Mouse (Mus musculus) forebrain, postnatal 0 days (tissue): ENCODE data around the gene Camsap2. TPM values are rescaled to one million over a fixed set of nuclear protein-coding genes. Genes with fewer than 3 reads are reported as not detected.

Source experiments
- ATAC-seq: fragments of 200-750 bp; cut with Nextera tagmentation; 2 replicates; pipeline ENCODE4 v1.8.0; 2017; ENCODE audit warnings: mild to moderate bottlenecking, moderate library complexity
- DNase-seq: peaks from one replicate; pipeline ENCODE4 v3.0.0-alpha.2; 2015
- H3K27ac ChIP-seq: fragments of 300-500 bp; sonication (generic); 2 replicates; pipeline ENCODE4 v1.5.1; 2014; ENCODE audit warnings: low read depth, mild to moderate bottlenecking, antibody characterized with exemption, low read length, moderate library complexity, mixed read lengths
- H3K27me3 ChIP-seq: fragments of 300-500 bp; sonication (generic); 2 replicates; pipeline ENCODE4 v1.6.1; 2014; ENCODE audit warnings: mild to moderate bottlenecking, low read length, mixed read lengths; ENCODE audit not compliant: insufficient read depth
- H3K36me3 ChIP-seq: fragments of 300-500 bp; sonication (generic); 2 replicates; pipeline ENCODE4 v1.6.1; 2014; ENCODE audit warnings: mild to moderate bottlenecking, moderate library complexity; ENCODE audit not compliant: insufficient read depth
- H3K4me1 ChIP-seq: fragments of 300-500 bp; sonication (generic); 2 replicates; pipeline ENCODE4 v1.6.1; 2014; ENCODE audit warnings: antibody characterized with exemption; ENCODE audit not compliant: insufficient read depth
- H3K4me2 ChIP-seq: fragments of 300-500 bp; sonication (generic); 2 replicates; pipeline ENCODE4 v1.6.1; 2014; ENCODE audit warnings: low read depth, mild to moderate bottlenecking, moderate library complexity
- H3K4me3 ChIP-seq: fragments of 300-500 bp; sonication (generic); 2 replicates; pipeline ENCODE4 v1.5.1; 2014; ENCODE audit warnings: low read depth, low read length, mixed read lengths
- H3K9ac ChIP-seq: fragments of 300-500 bp; sonication (generic); 2 replicates; pipeline ENCODE4 v1.6.1; 2014; ENCODE audit warnings: mild to moderate bottlenecking
- H3K9me3 ChIP-seq: fragments of 300-500 bp; sonication (generic); 2 replicates; pipeline ENCODE4 v1.6.1; 2016; ENCODE audit warnings: low read length
- CTCF ChIP-seq: sonication (generic); IDR thresholded peaks from 2 replicates; pipeline ENCODE4 v1.5.1; 2016; ENCODE audit warnings: antibody characterized with exemption, control low read depth, low read depth
- WGBS: fragments of 180-500 bp; shearing (Covaris S2); extraction: QIAGEN DNeasy Blood & Tissue Kit; methylation state at CpG from one replicate; pipeline ENCODE4 v1.1.7; 2014; 5-methylcytosine and 5-hydroxymethylcytosine counted together
- polyA plus RNA-seq: library from polyadenylated mRNA; unstranded; fragments of >200 nt; fragmentation: Nextera tagmentation; extraction: Ambion mirVana; gene quantifications from 2 replicates; pipeline ENCODE4 v1.2.1, GENCODE M21; 2015
- total RNA-seq: library from RNA; depleted of rRNA; stranded (reverse); fragments of >200 nt; gene quantifications from 2 replicates; pipeline ENCODE4 v1.2.3, GENCODE M21; 2014

The Camsap2 gene
- total and polyA plus RNA-seq, 2 experiments from 2014 or later = 20.1 to 135 TPM

DNA sequence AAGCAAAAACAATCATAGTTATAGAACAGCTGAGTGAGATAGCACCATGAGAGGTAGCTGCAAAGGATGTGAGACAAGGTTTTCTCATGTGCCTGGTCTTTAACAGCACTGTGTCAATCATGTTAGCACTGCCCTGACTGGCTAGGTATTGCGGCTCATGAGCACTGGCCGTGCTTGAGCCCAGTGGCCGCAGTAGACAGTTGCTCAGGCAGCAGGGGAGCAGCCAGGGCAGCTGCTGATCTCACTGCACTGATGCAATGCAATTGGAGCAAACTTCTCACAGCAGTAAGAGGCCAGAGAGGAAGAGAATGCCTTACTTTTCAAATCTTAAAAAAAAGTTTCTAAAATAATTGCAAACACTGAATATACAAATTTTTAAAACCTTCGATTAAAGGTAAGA lies 16.5 kb downstream of the Camsap2 start:
- H3K27me3 ChIP-seq = no peaks in the 10 kb centered on the region
- H3K4me3 ChIP-seq = no peak overlapping the region
- no peak for TF ChIP-seq CTCF
- 87% methylated on average over 4 of the region's 4 CpGs for WGBS
- H3K9ac ChIP-seq = no peak overlapping the region
- DNase-seq (no peak), ATAC-seq (no peak)
- H3K36me3 ChIP-seq = peaks cover 2% of the 10 kb centered on the region; the same call in 1 of the 2 replicates
- no peaks in the 10 kb centered on the region for H3K9me3 ChIP-seq
- no peak overlapping the region for H3K4me2 ChIP-seq
- H3K4me1 ChIP-seq = peaks cover 7% of the 10 kb centered on the region
- H3K27ac ChIP-seq = no peak overlapping the region

DNA sequence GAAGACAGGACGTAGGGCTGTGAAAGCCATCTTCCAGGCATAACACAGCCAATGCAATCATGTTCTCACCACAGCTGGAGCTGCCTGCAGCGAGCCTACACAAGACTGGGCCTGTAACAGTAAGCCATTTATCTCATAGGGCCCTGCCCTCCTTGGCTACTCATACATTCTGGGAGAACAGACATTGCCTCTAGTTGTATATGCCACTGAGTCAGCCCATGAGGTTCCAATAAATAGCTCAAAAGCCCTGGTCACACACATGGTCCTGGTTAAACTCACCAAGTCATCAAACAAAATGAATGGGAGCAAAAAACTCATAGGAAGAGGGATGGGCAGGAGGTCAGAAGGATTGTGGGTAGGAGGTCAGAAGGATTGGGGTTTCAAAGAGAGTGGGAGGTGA lies 17.3 kb downstream of the Camsap2 start:
- DNase-seq (no peak), ATAC-seq (no peak)
- Histone ChIP-seq H3K9me3 (no peaks in the 10 kb centered on the region), H3K9ac (no peak overlapping the region), H3K36me3 (peaks cover 8% of the 10 kb centered on the region), H3K4me2 (no peak overlapping the region), H3K4me3 (no peak overlapping the region), H3K4me1 (peaks cover 5% of the 10 kb centered on the region; the same call in 1 of the 2 replicates), H3K27me3 (no peaks in the 10 kb centered on the region), H3K27ac (no peak overlapping the region)
- 94% methylated on average over 2 of the region's 2 CpGs for WGBS
- TF ChIP-seq CTCF = no peak

DNA sequence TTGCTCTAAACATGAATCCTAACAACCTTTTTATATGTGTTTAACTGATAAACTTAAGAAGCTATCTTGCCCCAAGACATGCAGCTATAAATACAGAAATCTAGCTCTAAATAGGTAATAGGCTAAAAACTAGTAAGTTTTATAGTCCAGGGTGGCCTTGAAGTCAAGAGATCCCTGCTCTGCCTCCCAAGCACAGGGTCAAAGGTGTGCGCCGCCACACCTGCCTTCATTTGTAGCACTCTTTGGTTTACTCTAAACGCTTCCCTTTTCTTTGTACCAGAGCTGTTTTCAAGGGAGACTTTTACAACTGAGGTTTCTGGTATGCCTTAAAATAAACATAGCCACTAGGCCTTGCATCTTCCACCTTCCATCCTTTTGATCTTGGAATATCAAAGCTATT lies 18.3 kb downstream of the Camsap2 start:
- Histone ChIP-seq H3K36me3 (peaks cover 17% of the 10 kb centered on the region), H3K4me2 (no peak overlapping the region), H3K27me3 (no peaks in the 10 kb centered on the region), H3K4me1 (peaks cover 5% of the 10 kb centered on the region; the same call in 1 of the 2 replicates), H3K27ac (no peak overlapping the region), H3K9ac (no peak overlapping the region), H3K4me3 (no peak overlapping the region), H3K9me3 (no peaks in the 10 kb centered on the region)
- no peak for ATAC-seq
- no peak for TF ChIP-seq CTCF
- 92% methylated on average over 3 of the region's 3 CpGs for WGBS
- DNase-seq = no peak

DNA sequence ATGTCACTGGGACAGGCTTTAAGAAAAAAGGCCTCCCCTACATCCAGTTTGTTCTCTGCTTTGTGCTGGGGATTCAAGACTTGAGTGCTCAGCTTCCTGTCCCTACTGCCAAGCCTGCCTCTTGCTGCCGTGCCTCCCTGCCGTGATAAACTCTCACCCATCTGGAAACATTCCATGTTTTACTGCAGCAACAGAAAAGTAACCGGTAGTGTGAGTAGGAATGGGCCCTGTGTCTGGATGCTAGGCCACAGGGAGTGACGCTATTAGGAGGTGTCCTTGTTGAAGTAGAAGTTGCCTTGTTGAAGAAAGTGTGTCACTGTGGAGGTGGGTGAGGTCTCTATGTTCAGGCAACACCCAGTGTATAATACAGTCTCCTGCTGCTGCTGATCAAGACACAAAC lies 20.0 kb downstream of the Camsap2 start:
- Histone ChIP-seq H3K4me2 (no peak overlapping the region), H3K4me1 (peaks cover 5% of the 10 kb centered on the region; the same call in 1 of the 2 replicates), H3K36me3 (peaks cover 20% of the 10 kb centered on the region), H3K9ac (no peak overlapping the region), H3K9me3 (no peaks in the 10 kb centered on the region), H3K27me3 (no peaks in the 10 kb centered on the region), H3K27ac (peak overlapping the region; percentile 35; the same call in 1 of the 2 replicates), H3K4me3 (no peak overlapping the region)
- ATAC-seq (peak; percentile 58), DNase-seq (peak; percentile 43)
- WGBS = 18% methylated on average over 4 of the region's 4 CpGs
- TF ChIP-seq CTCF = no peak

DNA sequence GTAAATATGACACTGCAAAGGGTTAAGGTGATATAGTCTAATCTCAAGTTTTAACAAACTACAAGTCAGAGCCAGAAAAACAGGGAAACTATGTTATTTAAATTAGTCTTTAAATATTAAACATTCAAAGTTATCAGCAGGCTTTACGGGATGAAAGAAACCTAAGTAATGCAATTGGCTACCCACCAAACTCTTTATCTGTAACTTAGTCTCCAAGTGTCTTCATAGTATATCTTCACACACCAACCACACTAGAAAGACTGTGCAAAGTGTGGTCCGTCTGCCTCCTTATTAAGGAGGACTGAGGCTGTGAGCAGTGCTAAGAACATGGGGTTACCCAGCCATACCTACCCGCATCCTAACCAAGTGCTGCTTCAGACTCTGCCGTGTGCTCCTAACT lies 23.6 kb downstream of the Camsap2 start:
- no peak for TF ChIP-seq CTCF
- H3K27me3 ChIP-seq = no peaks in the 10 kb centered on the region
- no peak for DNase-seq
- H3K27ac ChIP-seq = no peak overlapping the region
- peaks cover 20% of the 10 kb centered on the region for H3K36me3 ChIP-seq
- ATAC-seq = no peak
- H3K9me3 ChIP-seq = no peaks in the 10 kb centered on the region
- H3K4me3 ChIP-seq = no peak overlapping the region
- no peak overlapping the region for H3K4me2 ChIP-seq
- no peak overlapping the region for H3K9ac ChIP-seq
- WGBS = 83% methylated on average over 4 of the region's 4 CpGs
- H3K4me1 ChIP-seq = peaks cover 5% of the 10 kb centered on the region; the same call in 1 of the 2 replicates

DNA sequence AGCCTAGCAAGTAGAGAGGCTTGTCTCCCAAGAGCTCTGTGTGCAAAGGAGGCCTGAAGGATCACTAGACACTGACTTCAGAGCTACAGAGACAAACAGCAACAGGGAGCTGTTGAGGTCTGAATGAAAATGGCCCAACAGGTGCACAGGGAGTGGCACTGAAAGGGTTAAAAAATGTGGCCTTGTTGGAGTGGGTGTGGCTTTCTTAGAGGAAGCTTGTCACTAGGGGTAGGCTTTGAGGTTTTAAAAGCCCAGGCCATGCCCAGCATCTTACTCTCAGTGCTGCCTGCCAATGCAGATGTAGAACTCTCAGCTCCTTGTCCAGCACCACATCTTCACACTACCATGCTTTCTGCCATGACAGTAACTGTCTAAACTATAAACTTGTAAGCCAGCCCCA lies 29.6 kb downstream of the Camsap2 start:
- H3K9ac ChIP-seq = no peak overlapping the region
- H3K36me3 ChIP-seq = no peaks in the 10 kb centered on the region
- no peak for TF ChIP-seq CTCF
- DNase-seq = no peak
- H3K4me3 ChIP-seq = no peak overlapping the region
- no peak overlapping the region for H3K27ac ChIP-seq
- H3K9me3 ChIP-seq = no peaks in the 10 kb centered on the region
- H3K27me3 ChIP-seq = no peaks in the 10 kb centered on the region
- no peak overlapping the region for H3K4me2 ChIP-seq
- no peaks in the 10 kb centered on the region for H3K4me1 ChIP-seq
- ATAC-seq = no peak

DNA sequence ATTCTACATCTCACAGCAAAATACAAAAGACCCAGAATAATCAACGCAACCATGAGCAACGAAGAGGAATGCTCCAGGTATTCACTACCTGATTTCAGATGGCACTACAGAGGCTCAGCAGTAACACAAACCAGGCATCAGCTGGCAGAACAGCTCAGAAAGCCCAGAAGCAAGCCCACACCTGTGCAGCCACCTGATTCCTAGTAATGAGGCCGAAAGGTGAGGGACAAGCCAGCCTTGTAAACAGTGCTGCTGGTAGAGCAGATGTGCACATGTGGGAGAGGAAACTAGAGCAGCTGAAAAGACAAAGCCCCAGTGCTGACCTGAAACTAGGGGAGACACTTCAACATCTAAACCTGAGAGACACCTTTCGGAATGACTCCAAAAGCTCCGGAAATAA lies 36.7 kb downstream of the Camsap2 start:
- H3K27ac ChIP-seq = no peak overlapping the region
- no peaks in the 10 kb centered on the region for H3K4me1 ChIP-seq
- no peak for ATAC-seq
- no peak overlapping the region for H3K4me2 ChIP-seq
- no peaks in the 10 kb centered on the region for H3K36me3 ChIP-seq
- H3K27me3 ChIP-seq = no peaks in the 10 kb centered on the region
- no peak overlapping the region for H3K4me3 ChIP-seq
- WGBS = 89% methylated on average over 5 of the region's 5 CpGs
- no peak for TF ChIP-seq CTCF
- H3K9ac ChIP-seq = no peak overlapping the region
- no peak for DNase-seq
- H3K9me3 ChIP-seq = no peaks in the 10 kb centered on the region

DNA sequence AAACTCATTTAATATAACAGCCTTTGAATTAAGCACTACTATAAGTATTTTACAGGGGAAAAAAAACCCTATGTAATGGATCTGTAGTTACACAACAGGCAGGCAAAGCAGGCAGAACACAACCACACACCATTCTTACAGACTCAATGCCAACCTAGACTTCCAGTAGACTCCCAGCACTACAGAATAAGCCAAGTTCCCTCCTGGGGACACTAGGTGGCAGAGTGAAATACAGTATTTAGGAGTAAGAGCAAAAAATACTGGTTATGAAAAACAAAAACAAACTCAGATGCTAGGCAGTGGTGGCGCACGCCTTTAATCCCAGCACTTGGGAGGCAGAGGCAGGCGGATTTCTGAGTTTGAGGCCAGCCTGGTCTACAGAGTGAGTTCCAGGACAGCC lies 39.5 kb downstream of the Camsap2 start:
- Histone ChIP-seq H3K9ac (no peak overlapping the region), H3K27ac (no peak overlapping the region), H3K36me3 (peaks cover 11% of the 10 kb centered on the region), H3K9me3 (no peaks in the 10 kb centered on the region), H3K4me3 (no peak overlapping the region), H3K4me1 (no peaks in the 10 kb centered on the region), H3K4me2 (no peak overlapping the region), H3K27me3 (no peaks in the 10 kb centered on the region)
- ATAC-seq (peak; percentile 65), DNase-seq (peak; percentile 49)
- TF ChIP-seq CTCF = peak; percentile 67
- WGBS = 79% methylated on average over 3 of the region's 3 CpGs
